Mouse (Mus musculus) cerebellum, adult 11 months (tissue): ENCODE measurements around the gene Otof.

Source experiments
- DNase-seq: peaks from one replicate; pipeline ENCODE4 v3.0.0; 2022

Gene Otof

DNA sequence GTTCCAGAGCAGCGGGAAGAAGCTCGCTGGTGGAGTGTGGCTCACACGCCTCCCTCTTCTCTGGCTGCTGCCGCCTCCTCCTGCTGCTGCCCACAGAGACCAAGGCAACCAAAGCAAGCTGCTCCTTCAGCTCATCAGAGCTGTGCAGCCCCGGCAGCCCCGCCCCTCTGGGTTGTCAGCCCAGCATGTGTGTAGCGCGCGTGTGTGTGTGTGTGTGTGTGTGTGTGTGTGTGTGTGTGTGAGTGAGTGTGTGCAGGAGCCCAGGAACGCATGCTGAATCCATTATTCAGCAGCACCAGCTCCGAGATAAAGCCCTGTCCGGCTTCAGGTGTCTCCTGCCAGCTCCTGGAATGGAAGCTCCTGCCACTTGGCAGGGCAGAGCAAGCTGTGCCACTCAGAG, at the start of gene Otof:
Gene Otof (minus strand): TSS at position 112 of the 400 bp plus-strand sequence.
- DNase-seq = peak; percentile 23

DNA sequence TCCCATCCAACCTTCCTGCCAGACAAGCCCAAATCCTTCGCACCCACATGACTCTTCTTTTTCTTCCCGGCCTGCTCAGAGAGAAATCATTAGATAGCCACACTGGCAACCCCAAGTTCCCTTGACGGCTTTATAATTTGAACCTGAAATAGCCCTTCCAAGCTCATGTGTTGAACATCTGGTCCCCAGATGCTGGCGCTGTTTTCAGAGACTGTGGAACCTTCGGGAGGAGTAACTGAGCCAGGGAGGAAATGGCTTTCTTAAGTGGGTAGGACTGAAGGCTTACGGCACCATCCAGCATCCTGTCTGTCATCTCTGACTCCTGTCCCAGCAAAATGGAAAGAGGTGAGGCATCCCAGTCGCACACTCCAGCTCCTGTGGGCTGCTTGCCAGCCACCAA, 35.6 kb upstream of the Otof start:
- no peak for DNase-seq

DNA sequence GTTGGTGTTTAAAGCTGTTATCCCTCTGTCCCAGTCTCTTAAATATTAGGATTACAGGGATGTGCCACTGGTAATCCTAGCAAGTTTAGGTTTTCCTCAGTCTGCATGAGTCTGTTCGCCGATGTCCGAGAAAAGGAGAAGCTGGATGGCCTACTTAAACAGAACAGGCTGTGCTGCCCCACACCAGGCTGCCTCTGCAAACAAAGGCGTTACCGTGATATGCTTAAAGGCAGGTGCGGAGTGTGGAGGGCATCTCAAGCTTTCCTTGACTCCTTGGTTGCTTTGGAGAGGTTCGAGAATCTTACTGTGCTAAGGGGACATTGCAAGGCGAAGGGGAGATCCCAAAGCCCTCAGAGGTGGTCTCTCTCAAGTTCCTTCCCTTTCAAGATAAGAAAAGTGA, 35.1 kb upstream of the Otof start:
- DNase-seq = no peak

DNA sequence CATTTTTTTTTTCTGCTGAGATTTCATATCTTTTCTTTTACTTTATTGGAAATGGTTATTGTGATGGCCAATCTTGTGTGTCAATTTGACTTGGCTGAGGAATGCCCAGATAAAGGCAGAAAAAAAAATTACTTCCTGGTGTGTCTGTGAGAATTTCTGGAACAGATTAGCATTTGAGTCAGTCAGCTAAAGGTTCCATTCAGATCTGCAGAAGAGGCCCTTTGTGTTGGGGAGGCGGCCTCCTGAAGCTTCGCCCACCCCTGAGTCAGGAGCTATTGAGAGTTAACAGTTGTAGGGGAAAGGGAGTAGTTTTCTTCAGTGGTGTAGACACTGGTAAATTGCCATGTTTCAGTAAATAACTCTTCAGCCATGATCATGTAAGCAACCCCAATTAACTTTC, 33.6 kb upstream of the Otof start:
- no peak for DNase-seq

DNA sequence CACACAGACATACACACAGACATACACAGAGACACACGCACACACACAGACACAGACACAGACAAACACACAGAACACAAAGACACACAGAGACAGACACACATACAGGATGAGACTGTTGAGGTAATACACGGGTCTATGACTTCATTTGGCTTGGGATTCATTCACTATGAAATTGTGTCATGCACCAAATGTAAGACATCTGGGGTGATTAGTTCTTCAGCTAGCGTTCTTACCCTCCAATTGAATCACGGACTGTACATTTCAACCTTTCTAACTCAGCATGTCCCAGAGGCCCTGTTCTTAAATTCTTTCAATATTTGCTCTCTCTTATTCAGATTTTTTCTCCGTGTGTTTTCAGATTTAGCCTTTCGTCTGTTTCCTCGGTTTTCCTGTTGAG, 32.9 kb upstream of the Otof start:
- DNase-seq = no peak

DNA sequence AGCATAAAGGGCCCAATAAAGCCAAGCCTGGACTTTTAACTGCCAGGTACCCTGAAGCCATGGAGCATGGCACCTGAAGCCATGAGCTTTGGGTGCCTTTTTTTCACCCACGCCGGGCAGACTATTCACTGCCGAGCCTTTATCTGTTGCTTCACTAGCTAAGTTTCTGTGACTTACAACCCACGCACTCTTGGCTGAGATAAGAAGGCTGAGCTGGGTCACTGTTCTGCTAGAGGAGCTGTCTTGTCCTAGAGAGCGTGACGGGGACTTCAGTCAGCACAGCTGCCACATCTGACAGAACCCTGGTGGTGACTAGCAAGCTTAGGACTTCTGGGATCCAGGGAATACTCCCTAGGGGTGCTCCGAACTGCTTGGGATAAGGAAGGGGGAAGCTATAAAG, 32.0 kb upstream of the Otof start:
- no peak for DNase-seq

DNA sequence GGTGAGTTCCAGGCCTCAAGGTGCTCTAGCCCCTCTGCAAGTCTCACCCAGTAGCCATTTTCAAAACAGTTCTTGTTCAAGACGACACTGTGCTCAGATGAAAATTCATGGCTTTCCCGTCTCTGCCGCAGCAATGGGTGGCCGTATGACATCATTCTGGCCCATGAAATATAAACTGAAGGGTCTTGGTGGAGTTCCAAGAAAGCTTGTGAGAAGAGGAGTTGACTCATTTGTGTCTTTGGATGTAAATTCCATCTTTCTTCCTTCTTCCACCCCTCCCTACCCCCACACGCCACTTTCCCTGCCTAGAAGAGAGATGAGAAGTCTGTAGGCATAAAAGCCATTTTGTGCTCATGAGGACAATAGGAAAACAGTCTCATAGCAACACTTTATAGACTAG, 29.1 kb upstream of the Otof start:
- DNase-seq = no peak

DNA sequence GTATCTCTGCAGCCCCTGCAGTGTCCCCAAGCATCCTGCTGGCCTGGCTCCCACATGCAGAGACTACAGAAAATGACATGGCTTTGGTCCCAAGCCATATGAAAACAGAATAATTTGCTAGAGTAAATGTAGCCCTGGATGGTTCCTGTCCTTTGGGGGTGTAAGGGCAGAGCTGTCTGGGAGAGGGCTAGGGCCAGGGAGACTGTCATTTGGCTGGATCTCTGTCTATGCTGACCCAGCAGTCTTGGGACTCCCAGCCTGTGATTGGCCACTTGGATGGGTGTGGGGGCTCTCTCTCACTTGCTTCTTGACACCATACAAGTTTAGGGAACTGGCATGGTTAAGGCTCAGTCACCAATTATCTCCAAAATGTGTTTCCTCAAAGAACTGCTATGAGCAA, 28.5 kb upstream of the Otof start:
- no peak for DNase-seq

DNA sequence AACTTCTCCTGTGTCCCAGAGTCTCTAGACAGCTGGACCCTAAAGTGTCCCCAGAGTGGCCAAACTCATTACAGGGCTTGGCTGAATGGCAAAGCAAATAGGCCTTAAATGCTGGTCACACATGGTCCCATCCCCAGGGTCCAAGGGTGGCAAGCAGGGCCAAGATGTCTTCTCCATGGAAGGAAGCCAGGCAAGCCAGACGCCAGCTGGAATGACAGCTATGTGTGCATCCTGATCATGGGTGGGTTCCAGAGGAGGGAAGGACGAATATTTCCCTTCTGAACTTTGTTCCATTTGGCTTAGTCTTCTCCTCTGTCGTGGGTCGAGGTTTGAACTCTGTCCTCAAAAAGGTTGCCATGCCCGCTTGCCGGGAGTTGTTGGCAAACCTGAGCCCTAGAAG, 23.4 kb upstream of the Otof start:
- no peak for DNase-seq

DNA sequence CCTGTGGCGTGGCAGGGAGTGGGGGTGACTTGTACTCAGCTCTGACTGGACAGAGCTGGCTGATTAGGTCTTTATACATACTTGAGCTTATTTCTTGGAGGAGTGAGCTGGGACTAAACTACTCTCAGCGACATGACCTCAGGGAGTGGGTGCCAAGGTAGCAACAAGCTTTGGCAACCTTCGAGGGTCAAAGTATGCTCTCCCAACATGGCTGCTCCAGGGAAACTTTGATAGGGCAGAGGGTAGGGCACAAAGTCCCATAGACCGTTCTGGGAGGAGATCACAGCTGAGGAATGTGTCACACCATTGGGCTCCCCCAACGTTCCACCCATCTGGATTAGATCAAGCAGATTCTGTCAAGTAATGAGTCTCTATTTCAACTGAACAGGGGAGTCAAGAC, 22.9 kb upstream of the Otof start:
- no peak for DNase-seq

DNA sequence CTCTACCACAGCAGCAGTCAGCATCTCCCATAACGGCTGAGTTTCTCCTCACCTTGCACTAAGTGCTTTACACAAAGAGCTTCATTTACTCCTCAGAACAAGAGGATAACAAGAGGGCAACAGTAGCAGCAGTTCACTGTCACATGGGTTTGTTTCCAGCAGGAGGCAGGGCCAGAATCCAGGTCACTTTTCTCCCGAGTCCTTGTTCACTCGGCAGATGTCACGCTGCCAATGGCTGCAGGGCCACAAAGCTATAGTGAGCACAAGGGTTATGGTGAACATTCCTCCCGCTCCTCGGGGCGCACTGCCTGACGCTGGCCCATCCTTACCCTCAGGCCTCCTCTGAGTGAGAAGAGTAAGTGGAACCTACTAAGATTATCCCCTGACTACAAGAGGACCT, 21.8 kb upstream of the Otof start:
- peak; percentile 17 for DNase-seq

DNA sequence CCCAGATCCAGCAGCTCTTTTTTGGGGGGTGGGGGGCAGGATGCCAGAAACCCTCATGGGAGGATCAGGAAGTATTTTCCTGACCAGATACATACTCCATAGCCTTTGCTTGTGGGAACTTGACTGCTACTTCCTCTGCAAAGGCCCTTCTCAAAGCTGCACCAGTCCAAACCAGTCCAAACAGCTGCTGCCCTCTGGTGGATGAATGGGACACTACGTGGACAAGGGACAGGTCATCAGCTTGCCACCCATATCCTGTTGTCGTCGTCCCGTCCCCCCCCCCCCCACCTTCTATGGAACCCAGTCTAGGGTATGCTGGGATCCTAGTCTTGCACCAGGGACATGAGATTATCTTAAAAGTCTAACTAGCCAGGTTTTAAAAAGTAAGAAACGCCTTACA, 20.6 kb upstream of the Otof start:
- DNase-seq = peak; percentile 49

DNA sequence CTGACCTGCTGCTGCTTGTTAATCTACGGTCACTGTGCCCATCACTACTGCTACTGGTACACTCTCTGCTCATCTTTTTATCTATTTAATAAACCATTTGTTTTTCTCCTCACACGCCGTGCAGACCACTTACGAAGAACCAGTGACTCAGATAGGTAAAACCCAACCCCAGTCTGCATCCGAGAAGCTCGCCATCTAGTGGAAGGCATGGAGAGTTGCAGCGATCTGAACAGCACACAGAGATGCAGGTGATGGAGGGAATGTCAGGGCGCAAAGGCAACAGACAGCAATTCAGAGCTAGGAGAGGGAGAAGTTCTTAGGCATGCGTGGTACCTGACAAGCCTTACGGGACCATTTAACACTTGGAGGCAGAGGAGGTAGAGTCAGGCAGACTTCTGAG, 14.8 kb upstream of the Otof start:
- peak; percentile 17 for DNase-seq

DNA sequence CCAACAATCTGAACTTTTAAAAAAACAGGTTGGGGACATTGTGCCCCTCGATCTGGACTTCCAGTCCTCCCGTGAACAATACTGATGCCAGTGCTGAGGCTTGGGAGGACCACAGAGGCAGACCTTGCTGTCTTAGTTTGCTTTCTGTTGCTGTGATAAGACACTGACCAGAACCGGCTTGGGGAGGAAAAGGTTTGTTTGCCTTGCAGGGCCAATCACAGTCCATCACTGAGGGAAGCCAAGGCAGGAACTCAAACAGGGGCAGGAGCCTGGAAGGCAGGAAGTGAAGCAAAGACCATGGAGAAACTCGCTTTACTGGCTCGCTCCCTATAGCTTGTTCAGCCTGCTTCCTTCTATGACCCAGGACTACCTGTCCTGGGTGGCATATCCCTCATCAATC, 10.4 kb upstream of the Otof start:
- no peak for DNase-seq

DNA sequence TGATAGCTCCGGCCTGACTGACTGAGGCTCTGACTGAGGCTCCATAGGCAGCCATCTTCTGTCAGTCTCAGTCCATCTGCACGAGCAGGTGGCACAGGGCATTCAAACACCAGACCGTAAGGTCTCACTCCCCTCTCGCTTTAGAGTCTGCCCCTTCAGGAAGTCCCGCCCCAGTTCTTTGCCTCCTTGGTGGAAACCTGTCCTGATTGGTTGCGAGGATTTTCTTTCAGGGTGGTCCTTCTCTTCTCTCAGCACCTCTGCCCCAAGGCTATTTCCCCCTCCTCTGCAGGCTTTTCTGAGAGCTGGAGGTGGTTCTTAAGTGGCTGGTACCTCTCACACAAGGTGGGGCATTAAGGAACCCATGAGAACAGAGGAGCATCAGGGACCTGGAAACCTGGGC, 8.7 kb upstream of the Otof start:
- DNase-seq = no peak

DNA sequence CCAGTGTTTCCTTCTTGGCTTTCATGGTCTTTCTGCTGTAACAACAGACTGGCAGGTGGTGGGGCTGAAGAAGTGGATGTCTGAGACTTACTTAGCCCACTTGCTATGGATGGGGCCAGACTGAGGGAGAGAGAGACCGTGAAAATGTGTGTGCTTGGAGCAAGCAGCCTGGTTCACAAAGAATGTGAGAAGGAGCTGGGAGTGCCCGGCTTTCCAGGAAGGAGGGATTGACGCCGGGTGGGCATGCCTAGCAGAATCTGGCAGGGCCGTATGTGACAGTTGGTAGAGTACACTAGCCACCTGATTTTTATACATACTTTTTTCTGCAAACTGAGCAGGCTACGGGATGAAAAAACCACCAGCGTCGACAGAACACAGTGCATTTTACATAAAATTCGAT, 4.6 kb upstream of the Otof start:
- no peak for DNase-seq

DNA sequence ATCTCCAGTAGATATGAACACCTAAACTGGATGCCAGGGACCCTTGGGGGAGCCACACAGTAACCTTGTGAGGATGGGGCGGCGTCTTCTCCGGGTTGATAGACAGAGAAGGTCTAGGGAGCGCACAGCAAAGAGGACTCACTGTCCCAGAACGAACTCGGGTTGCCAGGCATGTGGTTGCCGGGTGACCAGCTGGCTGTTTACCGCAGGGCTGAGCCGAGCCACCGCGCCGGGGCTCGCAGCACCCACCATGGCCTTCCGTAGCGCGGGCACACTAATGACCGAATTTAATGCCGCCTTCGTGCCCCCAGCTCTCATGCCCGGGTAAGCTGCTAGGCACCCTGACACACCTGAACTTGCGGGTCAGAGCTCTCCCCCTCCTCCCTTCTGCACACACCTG, 4.1 kb upstream of the Otof start, which contains the start of gene 1700001C02Rik:
Gene 1700001C02Rik (plus strand): TSS at position 187 of the 400 bp plus-strand sequence.
- no peak for DNase-seq

DNA sequence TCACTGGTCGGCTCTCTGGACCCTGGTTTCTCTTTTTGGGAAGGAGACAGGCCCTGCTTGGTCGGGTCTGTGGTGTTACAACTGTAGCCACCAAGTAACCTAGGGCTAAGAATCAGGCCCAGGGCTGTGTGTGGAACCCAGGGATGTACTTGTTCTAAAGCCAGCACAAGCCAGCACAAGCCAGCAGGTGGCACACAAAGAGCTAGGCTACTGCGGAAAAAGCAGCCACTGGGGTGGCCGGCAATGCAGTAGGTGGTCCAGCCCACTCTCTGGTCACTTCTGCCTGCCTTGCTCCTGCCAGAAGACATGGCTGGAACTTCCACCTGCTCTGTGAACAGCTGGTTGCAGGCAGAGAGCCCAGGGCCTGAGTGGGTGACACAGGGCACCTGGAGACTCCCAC, 1.6 kb downstream of the Otof start:
- no peak for DNase-seq

DNA sequence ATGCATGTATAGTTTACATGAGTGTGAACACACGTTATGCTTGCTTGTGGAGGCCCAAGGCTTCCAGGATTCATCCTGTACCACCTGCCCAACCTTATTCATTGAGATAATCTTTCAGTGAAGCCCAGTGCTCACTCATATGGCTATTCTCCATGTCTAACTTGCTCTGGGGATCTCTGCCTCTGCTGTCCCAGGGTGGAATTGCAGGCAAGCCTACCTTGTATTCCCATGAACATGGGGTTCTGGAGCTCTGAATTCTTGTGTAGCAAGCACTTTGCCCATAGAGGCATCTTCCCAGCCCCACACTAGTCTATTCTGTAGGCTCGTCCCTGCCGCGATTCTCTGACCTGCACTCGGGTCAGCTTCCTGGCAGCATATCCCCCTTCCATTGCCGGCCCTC, 5.7 kb downstream of the Otof start:
- DNase-seq = no peak

DNA sequence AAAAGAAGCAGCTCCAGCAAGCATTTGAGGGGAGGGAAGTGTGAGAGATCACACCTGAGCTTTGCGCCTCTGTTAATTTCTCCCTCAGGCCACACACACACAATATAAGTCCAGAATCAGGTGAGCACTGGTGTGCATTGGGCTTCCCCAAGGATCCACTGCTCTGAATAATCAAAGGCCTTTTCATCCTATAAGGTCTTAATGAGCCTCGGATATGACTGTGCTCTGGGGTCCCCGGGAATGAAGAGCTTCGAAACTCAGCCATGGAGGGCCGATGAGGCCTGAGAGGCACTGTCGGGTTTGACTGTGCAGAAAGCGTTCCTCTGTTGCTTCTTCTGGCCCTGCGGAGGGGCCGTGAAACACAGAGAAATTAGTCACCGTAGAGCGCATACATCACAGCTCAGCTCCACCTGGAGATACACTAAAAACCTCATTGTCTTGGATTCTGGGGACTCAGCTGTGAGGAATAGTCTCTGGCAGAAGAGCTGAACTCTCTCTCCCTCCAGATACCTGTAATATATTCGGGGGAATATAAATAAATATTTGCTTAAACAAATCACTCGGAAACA, 17.3 kb downstream of the Otof start:
- no peak for DNase-seq

DNA sequence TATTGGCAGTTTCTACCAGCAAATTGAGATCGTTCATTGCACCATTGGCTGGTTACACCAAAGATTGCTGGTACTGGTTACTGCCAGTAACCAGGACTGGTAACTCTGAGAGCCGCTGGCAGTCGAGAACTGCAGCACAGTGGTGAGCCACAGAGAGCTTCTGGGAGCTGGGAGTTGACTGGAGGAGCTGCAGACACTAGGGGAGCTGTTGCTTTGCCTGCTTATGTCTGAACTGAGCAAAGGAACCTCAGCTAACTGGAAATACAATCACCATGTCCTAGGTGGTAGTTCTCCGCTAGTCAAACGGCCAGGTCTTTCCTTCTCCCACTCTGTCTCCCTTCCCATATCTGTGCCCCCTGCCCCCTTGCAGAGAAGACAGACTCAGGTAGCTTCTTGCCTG, 19.5 kb downstream of the Otof start:
- no peak for DNase-seq

DNA sequence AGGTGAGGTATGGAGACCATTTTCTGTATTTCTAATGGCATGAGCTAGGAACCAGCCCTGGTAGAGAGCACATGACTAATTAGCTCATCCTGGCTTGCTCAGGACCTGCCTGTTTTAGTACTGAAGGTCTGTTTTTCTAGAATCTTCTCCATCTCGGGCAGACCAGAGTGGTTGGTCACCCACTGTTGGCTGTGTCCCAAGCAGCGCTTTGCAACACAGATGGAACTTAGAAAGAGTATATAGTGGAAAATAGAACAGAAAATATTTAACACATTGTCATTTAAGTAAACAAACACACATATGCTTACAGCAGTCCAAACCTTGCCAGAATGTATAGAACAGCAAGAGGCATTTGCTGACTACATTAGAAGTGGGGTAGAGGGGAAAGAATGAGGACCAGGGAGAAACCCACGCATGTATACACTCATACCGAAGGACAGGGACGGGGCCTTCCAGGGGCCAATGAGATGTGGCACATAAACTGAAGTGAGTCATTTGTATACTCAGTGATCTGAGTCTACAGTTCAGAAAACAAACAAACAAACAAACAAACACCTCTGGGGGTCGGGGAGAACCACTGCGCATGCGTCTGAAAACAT, 21.3 kb downstream of the Otof start:
- no peak for DNase-seq

DNA sequence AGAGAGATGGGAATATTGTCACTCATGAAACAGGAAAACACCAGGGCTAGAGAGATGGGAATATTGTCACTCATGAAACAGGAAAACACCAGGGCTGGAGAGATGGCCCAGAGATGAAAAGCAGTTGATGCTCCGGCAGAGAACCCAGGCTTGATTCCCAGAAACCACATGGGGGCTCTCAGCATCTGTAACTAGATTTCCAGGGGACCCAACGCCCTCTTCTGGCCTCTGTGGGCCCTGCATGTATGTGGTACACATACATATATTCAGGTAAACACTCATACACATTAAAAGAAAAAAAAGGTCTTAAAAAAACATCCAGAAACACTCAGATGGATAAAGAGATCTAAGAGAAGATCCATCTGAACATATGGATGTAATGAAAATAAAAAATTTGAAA, 22.8 kb downstream of the Otof start:
- DNase-seq = no peak

DNA sequence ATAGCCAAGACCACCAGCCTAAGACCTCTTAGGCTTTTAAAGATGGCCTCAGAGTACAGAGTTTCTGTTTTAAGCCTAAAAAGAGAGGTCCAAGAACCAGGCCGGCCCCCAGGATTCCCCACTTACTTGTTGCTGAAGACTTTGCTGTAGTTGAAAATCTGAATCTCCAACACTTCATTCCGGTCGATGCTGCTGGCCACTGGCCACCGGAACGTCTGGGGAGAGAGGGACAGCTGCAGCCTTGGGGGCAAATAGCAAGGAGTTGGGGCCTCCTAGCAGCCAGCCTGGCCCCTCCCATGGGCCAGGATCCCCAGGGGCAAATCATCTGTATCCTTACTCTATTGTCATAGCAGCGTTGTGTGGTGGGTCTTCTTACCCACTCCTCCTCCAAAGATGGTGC, 34.3 kb downstream of the Otof start:
- no peak for DNase-seq

DNA sequence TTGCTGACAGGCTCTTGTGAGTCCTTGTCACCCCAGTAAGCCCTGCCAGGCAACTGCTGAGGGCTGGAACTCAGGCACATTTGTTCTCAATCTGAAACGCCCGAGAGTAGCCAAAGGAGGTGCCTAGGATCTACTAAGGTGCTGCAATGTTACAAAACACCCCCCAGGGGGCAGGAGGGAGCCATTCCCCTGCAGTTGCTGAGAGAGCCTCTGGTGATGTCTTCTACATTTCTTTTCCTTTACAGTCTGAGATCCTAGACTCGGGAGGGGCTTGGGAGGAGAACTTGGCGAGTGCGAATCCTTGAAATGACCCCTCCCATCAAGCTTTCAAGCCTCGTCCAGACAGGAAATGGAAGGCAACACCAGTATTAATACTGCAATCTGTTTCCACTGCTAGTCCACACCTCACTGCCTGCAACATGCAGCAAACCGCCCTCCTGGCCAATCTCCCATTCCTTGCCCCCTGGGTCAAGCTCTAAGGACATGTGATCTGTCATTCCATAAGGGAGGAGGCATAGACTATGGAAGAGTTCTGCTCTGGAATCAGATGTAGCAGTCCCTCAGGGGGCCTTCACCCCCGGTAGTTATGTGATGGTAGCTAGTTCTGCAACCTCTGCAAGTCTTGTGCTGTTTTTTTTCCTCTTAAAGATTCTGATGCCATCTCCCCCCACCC, 38.0 kb downstream of the Otof start:
- peak; percentile 35 for DNase-seq
